Mouse (Mus musculus) hindbrain, embryonic 11.5 days (tissue): ENCODE measurements around the gene Trp53. TPM values are rescaled to one million over a fixed set of nuclear protein-coding genes. Genes with fewer than 3 reads are reported as not detected.

ENCODE experiments used
- ATAC-seq: fragments of 200-750 bp; cut with Nextera tagmentation; 2 replicates; pipeline ENCODE4 v1.8.0; 2017; ENCODE audit warnings: mild to moderate bottlenecking, moderate TSS enrichment, moderate library complexity; ENCODE audit not compliant: low FRiP score
- DNase-seq: peaks from one replicate; pipeline ENCODE4 v3.0.0-alpha.2; 2015; ENCODE audit warnings: low spot score
- H3K27ac ChIP-seq: fragments of 300-500 bp; sonication (generic); 2 replicates; pipeline ENCODE4 v1.5.1; 2014; ENCODE audit warnings: mild to moderate bottlenecking, low read depth, low read length
- H3K27me3 ChIP-seq: fragments of 300-500 bp; sonication (generic); 2 replicates; pipeline ENCODE4 v1.6.1; 2014; ENCODE audit warnings: mild to moderate bottlenecking, low read length, moderate library complexity, mixed read lengths; ENCODE audit not compliant: control insufficient read depth, insufficient read depth
- H3K36me3 ChIP-seq: fragments of 300-500 bp; sonication (generic); 2 replicates; pipeline ENCODE4 v1.6.1; 2014; ENCODE audit warnings: mild to moderate bottlenecking, low read length, moderate library complexity, mixed read lengths; ENCODE audit not compliant: control insufficient read depth, insufficient read depth
- H3K4me1 ChIP-seq: fragments of 300-500 bp; sonication (generic); replicated peaks from 2 replicates; pipeline ENCODE4 v1.6.1; 2014; ENCODE audit warnings: low read length, mixed read lengths; ENCODE audit not compliant: control insufficient read depth, insufficient read depth
- H3K4me2 ChIP-seq: fragments of 300-500 bp; sonication (generic); replicated peaks from 2 replicates; pipeline ENCODE4 v1.6.1; 2014; ENCODE audit warnings: mild to moderate bottlenecking, low read depth, low read length
- H3K4me3 ChIP-seq: fragments of 300-500 bp; sonication (generic); 2 replicates; pipeline ENCODE4 v1.5.1; 2014; ENCODE audit warnings: low read depth, low read length
- H3K9ac ChIP-seq: fragments of 300-500 bp; sonication (generic); 2 replicates; pipeline ENCODE4 v1.6.1; 2014; ENCODE audit warnings: low read depth, low read length
- H3K9me3 ChIP-seq: fragments of 300-500 bp; sonication (generic); 2 replicates; pipeline ENCODE4 v1.6.1; 2016; ENCODE audit warnings: low read length; ENCODE audit not compliant: control insufficient read depth
- WGBS: fragments of 180-500 bp; shearing (Covaris S2); extraction: QIAGEN DNeasy Blood & Tissue Kit; methylation state at CpG from one replicate; pipeline ENCODE4 v1.1.7; 2014; 5-methylcytosine and 5-hydroxymethylcytosine counted together
- polyA plus RNA-seq: library from polyadenylated mRNA; unstranded; fragments of >200 nt; fragmentation: Nextera tagmentation; extraction: Ambion mirVana; gene quantifications from 2 replicates; pipeline ENCODE4 v1.2.1, GENCODE M21; 2014

Gene Trp53
- polyA plus RNA-seq, 1 experiment from 2014 or later: 159 TPM

- H3K4me3 ChIP-seq: no peak overlapping the region
- ATAC-seq (no peak), DNase-seq (no peak)
- no peak overlapping the region for H3K9ac ChIP-seq
- H3K36me3 ChIP-seq: peaks cover 12% of the 10 kb centered on the region; the same call in 1 of the 2 replicates
- peaks cover 2% of the 10 kb centered on the region; the same call in 1 of the 2 replicates for H3K4me1 ChIP-seq
- WGBS: 95% methylated on average over 13 of the region's 13 CpGs
- H3K9me3 ChIP-seq: no peaks in the 10 kb centered on the region
- H3K4me2 ChIP-seq: no peak overlapping the region
- no peaks in the 10 kb centered on the region for H3K27me3 ChIP-seq
- H3K27ac ChIP-seq: no peak overlapping the region
Measured at GRCm38 (mm10) chr11:69584937-69585336, 4.8 kb downstream of the Trp53 start.

DNA sequence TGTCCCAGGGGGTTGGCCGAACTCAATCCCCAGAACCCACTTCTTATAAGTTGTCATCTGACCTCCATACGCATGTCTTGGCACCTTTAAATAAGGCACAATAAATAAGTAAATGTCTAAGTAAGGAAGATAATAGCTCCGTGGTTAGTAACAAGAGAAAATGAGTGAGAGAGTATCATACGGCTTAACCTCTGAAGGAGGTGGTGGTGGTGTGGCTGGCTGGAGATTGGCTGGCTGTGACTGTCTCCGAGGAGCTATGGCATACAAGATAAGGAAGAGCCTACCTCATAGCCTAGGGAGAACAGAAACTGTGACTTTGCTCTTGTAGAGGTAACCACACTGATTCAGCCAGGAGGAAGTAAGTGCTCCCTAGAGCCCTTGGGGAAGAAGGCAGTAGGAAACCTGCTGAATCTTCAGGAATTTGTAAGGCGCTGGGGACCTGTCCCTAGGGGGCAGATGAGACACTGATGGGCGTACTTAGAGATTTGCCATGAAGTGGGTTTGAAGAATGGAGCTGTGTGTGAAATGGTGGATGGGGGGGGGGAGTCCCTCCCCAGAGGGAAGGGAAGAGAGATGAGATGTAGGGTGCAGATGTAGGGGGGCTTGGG is 5.7 kb downstream of the Trp53 start:
- peaks cover 2% of the 10 kb centered on the region; the same call in 1 of the 2 replicates for H3K4me1 ChIP-seq
- DNase-seq (no peak), ATAC-seq (no peak)
- H3K4me3 ChIP-seq: no peak overlapping the region
- H3K9ac ChIP-seq: no peak overlapping the region
- H3K27me3 ChIP-seq: no peaks in the 10 kb centered on the region
- no peak overlapping the region for H3K4me2 ChIP-seq
- peaks cover 12% of the 10 kb centered on the region; the same call in 1 of the 2 replicates for H3K36me3 ChIP-seq
- no peaks in the 10 kb centered on the region for H3K9me3 ChIP-seq
- WGBS: 84% methylated on average over 7 of the region's 7 CpGs
- no peak overlapping the region for H3K27ac ChIP-seq

- Histone ChIP-seq H3K4me1 (no peaks in the 10 kb centered on the region), H3K27me3 (no peaks in the 10 kb centered on the region), H3K9ac (no peak overlapping the region), H3K36me3 (peaks cover 12% of the 10 kb centered on the region; the same call in 1 of the 2 replicates), H3K9me3 (no peaks in the 10 kb centered on the region), H3K4me2 (no peak overlapping the region), H3K27ac (no peak overlapping the region), H3K4me3 (no peak overlapping the region)
- 91% methylated on average over 22 of the region's 22 CpGs for WGBS
- DNase-seq (no peak), ATAC-seq (no peak)
Measured at GRCm38 (mm10) chr11:69589207-69589834, 9.2 kb downstream of the Trp53 start.

GRCm38 (mm10) chr11:69590622-69591021 is 10.5 kb downstream of the Trp53 start:
- Histone ChIP-seq H3K4me3 (no peak overlapping the region), H3K27me3 (no peaks in the 10 kb centered on the region), H3K9ac (no peak overlapping the region), H3K36me3 (peaks cover 12% of the 10 kb centered on the region; the same call in 1 of the 2 replicates), H3K4me1 (no peaks in the 10 kb centered on the region), H3K9me3 (no peaks in the 10 kb centered on the region), H3K4me2 (no peak overlapping the region), H3K27ac (no peak overlapping the region)
- WGBS: 95% methylated on average over 8 of the region's 8 CpGs
- DNase-seq: no peak
- ATAC-seq: no peak

DNA sequence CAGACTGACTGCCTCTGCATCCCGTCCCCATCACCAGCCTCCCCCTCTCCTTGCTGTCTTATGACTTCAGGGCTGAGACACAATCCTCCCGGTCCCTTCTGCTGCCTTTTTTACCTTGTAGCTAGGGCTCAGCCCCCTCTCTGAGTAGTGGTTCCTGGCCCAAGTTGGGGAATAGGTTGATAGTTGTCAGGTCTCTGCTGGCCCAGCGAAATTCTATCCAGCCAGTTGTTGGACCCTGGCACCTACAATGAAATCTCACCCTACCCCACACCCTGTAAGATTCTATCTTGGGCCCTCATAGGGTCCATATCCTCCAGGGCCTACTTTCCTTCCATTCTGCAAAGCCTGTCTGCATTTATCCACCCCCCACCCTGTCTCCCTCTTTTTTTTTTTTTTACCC is 11.3 kb downstream of the Trp53 start:
- H3K4me2 ChIP-seq: no peak overlapping the region
- no peak for DNase-seq
- no peak overlapping the region for H3K4me3 ChIP-seq
- H3K27me3 ChIP-seq: no peaks in the 10 kb centered on the region
- no peaks in the 10 kb centered on the region for H3K4me1 ChIP-seq
- no peak overlapping the region for H3K9ac ChIP-seq
- WGBS: 88% methylated on average over 3 of the region's 3 CpGs
- no peaks in the 10 kb centered on the region for H3K9me3 ChIP-seq
- peaks cover 12% of the 10 kb centered on the region; the same call in 1 of the 2 replicates for H3K36me3 ChIP-seq
- ATAC-seq: no peak
- H3K27ac ChIP-seq: no peak overlapping the region

- Histone ChIP-seq H3K4me2 (no peak overlapping the region), H3K27me3 (no peaks in the 10 kb centered on the region), H3K27ac (no peak overlapping the region), H3K4me1 (no peaks in the 10 kb centered on the region), H3K9me3 (no peaks in the 10 kb centered on the region), H3K4me3 (no peak overlapping the region), H3K9ac (no peak overlapping the region), H3K36me3 (peaks cover 12% of the 10 kb centered on the region; the same call in 1 of the 2 replicates)
- DNase-seq: no peak
- no peak for ATAC-seq
- WGBS: 86% methylated on average over 7 of the region's 7 CpGs
Measured at GRCm38 (mm10) chr11:69591899-69592637, 11.9 kb downstream of the Trp53 start.

DNA sequence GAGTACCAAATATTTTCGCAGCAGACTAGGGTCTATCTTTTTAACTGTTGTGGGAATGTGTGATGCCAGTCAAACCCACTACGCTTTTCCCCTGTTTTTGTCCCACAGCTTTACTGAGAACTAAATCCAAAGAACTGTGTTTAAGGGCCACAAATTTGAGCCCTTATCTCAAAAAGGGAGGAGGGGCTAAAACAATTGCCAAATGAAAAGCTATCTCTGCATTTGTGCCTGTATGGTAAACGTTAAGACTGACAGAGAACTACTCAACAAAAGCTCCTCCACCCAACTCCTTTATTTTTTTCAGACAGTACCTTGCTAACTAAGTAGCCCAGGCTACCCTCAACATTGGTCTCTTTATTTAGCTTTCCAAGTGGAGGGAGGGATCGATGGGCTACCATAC is 12.6 kb downstream of the Trp53 start:
- WGBS: 92% methylated on average over 4 of the region's 4 CpGs
- H3K9ac ChIP-seq: no peak overlapping the region
- H3K9me3 ChIP-seq: no peaks in the 10 kb centered on the region
- no peak overlapping the region for H3K27ac ChIP-seq
- peaks cover 10% of the 10 kb centered on the region; the same call in 1 of the 2 replicates for H3K36me3 ChIP-seq
- ATAC-seq (no peak), DNase-seq (no peak)
- H3K4me1 ChIP-seq: no peaks in the 10 kb centered on the region
- H3K27me3 ChIP-seq: no peaks in the 10 kb centered on the region
- H3K4me2 ChIP-seq: no peak overlapping the region
- H3K4me3 ChIP-seq: no peak overlapping the region

- Histone ChIP-seq H3K9me3 (no peaks in the 10 kb centered on the region), H3K4me1 (peaks cover 3% of the 10 kb centered on the region; the same call in 1 of the 2 replicates), H3K27me3 (no peaks in the 10 kb centered on the region), H3K36me3 (no peaks in the 10 kb centered on the region), H3K4me2 (no peak overlapping the region), H3K4me3 (no peak overlapping the region), H3K9ac (no peak overlapping the region), H3K27ac (no peak overlapping the region)
- DNase-seq: no peak
- ATAC-seq: no peak
- WGBS: 96% methylated on average over 6 of the region's 6 CpGs
Measured at GRCm38 (mm10) chr11:69594853-69595252, 14.7 kb downstream of the Trp53 start.
